Mouse (Mus musculus): ENCODE measurements around the gene Srebf1.

GRCm38 (mm10) chr11:60173606-60174184 is 48.7 kb downstream of the Srebf1 start:
- TF ChIP-seq CEBPB (IDR thresholded peaks at IDR 0.05; ENCODE audit: low read depth) (no peak), CTCF (IDR thresholded peaks at IDR 0.05; ENCODE audit: control insufficient read depth, insufficient read depth, insufficient read length) (no peak), USF1 (IDR thresholded peaks at IDR 0.05; ENCODE audit: low read depth) (no peak)

Data from C2C12 (cell line).